Mouse (Mus musculus) left cerebral cortex, postnatal 14 days (tissue): Measurements from ENCODE around the gene Ston1. TPM values are rescaled to one million over a fixed set of nuclear protein-coding genes. Genes with fewer than 3 reads are reported as not detected.

Experiments
- DNase-seq, 2 experiments: peaks; one replicate each; pipeline ENCODE4 v3.0.0; 2021 to 2022; ENCODE audit warnings: low spot score in 2 of 2, mixed read lengths in 1 of 2
- intact Hi-C: fragments of 180-260 bp; cut with DNase I; formaldehyde crosslinking; loops from one replicate; pipeline ENCODE4 v1.15.1; 2025
- total RNA-seq, 2 experiments: library from RNA; stranded (reverse); gene quantifications; 2 replicates each; pipeline ENCODE4 v1.2.3; 2021

Gene Ston1
- total RNA-seq, 2 experiments from 2014 or later = 4.4 to 6.6 TPM

- intact Hi-C loops = no loop called here
- DNase-seq = no peak
Observed at GRCm38 (mm10) chr17:88620935-88621334, 23.5 kb downstream of the Ston1 start.

GRCm38 (mm10) chr17:88621374-88621773 lies 23.9 kb downstream of the Ston1 start:
- intact Hi-C loops = no loop called here
- DNase-seq = no peak

GRCm38 (mm10) chr17:88622711-88623110 lies 25.2 kb downstream of the Ston1 start:
- no peak for DNase-seq
- intact Hi-C loops = no loop called here

- intact Hi-C loops = no loop called here
- no peak for DNase-seq
Observed at GRCm38 (mm10) chr17:88624386-88624785, 26.9 kb downstream of the Ston1 start.

- intact Hi-C loops = no loop called here
- no peak for DNase-seq
Observed at GRCm38 (mm10) chr17:88625350-88625749, 27.9 kb downstream of the Ston1 start.

- no peak for DNase-seq
- intact Hi-C loops = no loop called here
Observed at GRCm38 (mm10) chr17:88625931-88626330, 28.4 kb downstream of the Ston1 start.

- DNase-seq = no peak
- intact Hi-C loops = no loop called here
Observed at GRCm38 (mm10) chr17:88626347-88626811, 28.9 kb downstream of the Ston1 start.

GRCm38 (mm10) chr17:88627150-88627549 lies 29.7 kb downstream of the Ston1 start:
- DNase-seq = no peak
- intact Hi-C loops = no loop called here

GRCm38 (mm10) chr17:88628676-88629380 lies 31.3 kb downstream of the Ston1 start:
- intact Hi-C loops = no loop called here
- peak; percentile 27 to 72 for DNase-seq

- intact Hi-C loops = no loop called here
- DNase-seq = no peak
Observed at GRCm38 (mm10) chr17:88629381-88629759, 31.9 kb downstream of the Ston1 start.

- peak in 1 of 2 experiments; percentile 55 for DNase-seq
- intact Hi-C loops = no loop called here
Observed at GRCm38 (mm10) chr17:88629931-88630553, 32.6 kb downstream of the Ston1 start.

- intact Hi-C loops = no loop called here
Observed at GRCm38 (mm10) chr17:88630554-88630948, 33.1 kb downstream of the Ston1 start.

GRCm38 (mm10) chr17:88632631-88633030 lies 35.1 kb downstream of the Ston1 start:
- intact Hi-C loops = no loop called here
- no peak for DNase-seq

More at GRCm38 (mm10) chr17:88630554-88630948, 33.1 kb downstream of the Ston1 start:
- no peak for DNase-seq

GRCm38 (mm10) chr17:88636076-88636475 lies 38.6 kb downstream of the Ston1 start:
- intact Hi-C loops = no loop called here
- DNase-seq = no peak

- intact Hi-C loops = no loop called here
- DNase-seq = peak in 1 of 2 experiments; percentile 30
Observed at GRCm38 (mm10) chr17:88636587-88636986, 39.1 kb downstream of the Ston1 start.

GRCm38 (mm10) chr17:88641012-88641411 lies 43.5 kb downstream of the Ston1 start:
- intact Hi-C loops = loop anchor here (1.0 to 5.0 kb wide), 3 partner anchors 46 to 384 kb away; no protein-coding TSS in a partner anchor
- DNase-seq = peak; percentile 70 to 79

GRCm38 (mm10) chr17:88641836-88642235 lies 44.4 kb downstream of the Ston1 start:
- intact Hi-C loops = loop anchor here (1.0 to 5.0 kb wide), 3 partner anchors 47 to 385 kb away; no protein-coding TSS in a partner anchor
- no peak for DNase-seq

- no peak for DNase-seq
- intact Hi-C loops = loop anchor here (5.0 kb wide), 1 partner anchor 388 kb away; no protein-coding TSS in a partner anchor
Observed at GRCm38 (mm10) chr17:88644876-88645275, 47.4 kb downstream of the Ston1 start.

- intact Hi-C loops = no loop called here
- DNase-seq = no peak
Observed at GRCm38 (mm10) chr17:88645299-88645698, 47.8 kb downstream of the Ston1 start.

- no peak for DNase-seq
- intact Hi-C loops = no loop called here
Observed at GRCm38 (mm10) chr17:88647149-88647548, 49.7 kb downstream of the Ston1 start.

GRCm38 (mm10) chr17:88652010-88652409 lies 54.5 kb downstream of the Ston1 start:
- DNase-seq = peak; percentile 79 to 87
- intact Hi-C loops = loop anchor here (1.0 to 10.0 kb wide), 2 partner anchors 101 to 283 kb away; no protein-coding TSS in a partner anchor
